Mouse (Mus musculus): ENCODE results near the gene Ttc30a1.
A peak's percentile ranks its signal among the peaks of the same experiment; 100 is the strongest.
"Not testable (repeated sequence)": the region's sequence is repeated elsewhere in the genome, so short reads cannot be mapped to it uniquely, and the experiment has no call there.

Ttc30a1 gene

GRCm38 (mm10) chr2:75983091-75983490 lies 1.3 kb upstream of the Ttc30a1 start:
- DNase-seq (ENCODE audit: low read depth, low spot score): no peak

GRCm38 (mm10) chr2:75982626-75983025 lies 859 bp upstream of the Ttc30a1 start:
- no peak for DNase-seq (ENCODE audit: low read depth, low spot score)

GRCm38 (mm10) chr2:75980933-75981439 lies 781 bp downstream of the Ttc30a1 start:
- DNase-seq (ENCODE audit: low read depth, low spot score): not testable (repeated sequence)

- DNase-seq (ENCODE audit: low read depth, low spot score): not testable (repeated sequence)
These were observed 3.9 kb downstream of the Ttc30a1 start, which contains the start of gene Ttc30a2 for GRCm38 (mm10) chr2:75977752-75978368. Gene Ttc30a2, minus strand, starts transcription at chr2:75978170.

GRCm38 (mm10) chr2:75976070-75976469 lies 5.7 kb downstream of the Ttc30a1 start:
- DNase-seq (ENCODE audit: low read depth, low spot score): not testable (repeated sequence)

- no peak for DNase-seq (ENCODE audit: low read depth, low spot score)
These were observed 7.6 kb downstream of the Ttc30a1 start for GRCm38 (mm10) chr2:75974131-75974530.

- DNase-seq (ENCODE audit: low read depth, low spot score): peak; percentile 56
These were observed 16.8 kb downstream of the Ttc30a1 start for GRCm38 (mm10) chr2:75964972-75965371.

GRCm38 (mm10) chr2:75964512-75964911 lies 17.3 kb downstream of the Ttc30a1 start:
- DNase-seq (ENCODE audit: low read depth, low spot score): no peak

- no peak for DNase-seq (ENCODE audit: low read depth, low spot score)
These were observed 17.7 kb downstream of the Ttc30a1 start for GRCm38 (mm10) chr2:75964051-75964450.

GRCm38 (mm10) chr2:75963211-75963840 lies 18.4 kb downstream of the Ttc30a1 start:
- no peak for DNase-seq (ENCODE audit: low read depth, low spot score)

GRCm38 (mm10) chr2:75960366-75961330 lies 21.1 kb downstream of the Ttc30a1 start:
- no peak for DNase-seq (ENCODE audit: low read depth, low spot score)

GRCm38 (mm10) chr2:75959850-75960365 lies 21.9 kb downstream of the Ttc30a1 start:
- no peak for DNase-seq (ENCODE audit: low read depth, low spot score)

GRCm38 (mm10) chr2:75959183-75959849 lies 22.5 kb downstream of the Ttc30a1 start:
- no peak for DNase-seq (ENCODE audit: low read depth, low spot score)

- DNase-seq (ENCODE audit: low read depth, low spot score): no peak
These were observed 26.1 kb downstream of the Ttc30a1 start for GRCm38 (mm10) chr2:75955709-75956108.

GRCm38 (mm10) chr2:75953320-75953719 lies 28.4 kb downstream of the Ttc30a1 start:
- DNase-seq (ENCODE audit: low read depth, low spot score): no peak

GRCm38 (mm10) chr2:75950685-75951084 lies 31.1 kb downstream of the Ttc30a1 start:
- no peak for DNase-seq (ENCODE audit: low read depth, low spot score)

- DNase-seq (ENCODE audit: low read depth, low spot score): peak; percentile 81
These were observed 43.4 kb downstream of the Ttc30a1 start, which contains the start of gene Ttc30b for GRCm38 (mm10) chr2:75938117-75939063. Gene Ttc30b, minus strand, starts transcription at chr2:75938585.

GRCm38 (mm10) chr2:75937520-75938116 lies 44.1 kb downstream of the Ttc30a1 start:
- DNase-seq (ENCODE audit: low read depth, low spot score): not testable (repeated sequence)

GRCm38 (mm10) chr2:75936685-75937084 lies 45.1 kb downstream of the Ttc30a1 start:
- DNase-seq (ENCODE audit: low read depth, low spot score): not testable (repeated sequence)

Data from A20 (cell line).